Mouse (Mus musculus) bone marrow, adult 2 months (tissue): Measurements from ENCODE around the gene Ctsd.

ENCODE experiments used
- CTCF ChIP-seq: fragments of 200-500 bp; IDR thresholded peaks from 2 replicates; pipeline ENCODE4 v1.5.1; 2011; ENCODE audit warnings: low read length, control low read depth; ENCODE audit not compliant: control insufficient read depth, insufficient read depth
- POLR2A ChIP-seq: fragments of 200-500 bp; IDR thresholded peaks from 2 replicates; pipeline ENCODE4 v1.6.1; 2011; ENCODE audit warnings: low read depth, mild to moderate bottlenecking, control low read depth, low read length, borderline replicate concordance; ENCODE audit not compliant: control insufficient read depth

- TF ChIP-seq CTCF: no peak
- TF ChIP-seq POLR2A: no peak
Measured at GRCm38 (mm10) chr7:142349308-142349961, 38.4 kb downstream of the Ctsd start.
